Mouse (Mus musculus): ENCODE measurements around the gene Zfp280b. TPM values are rescaled to one million over a fixed set of nuclear protein-coding genes. Genes with fewer than 3 reads are reported as not detected.
"Not testable (repeated sequence)": the region's sequence is repeated elsewhere in the genome, so short reads cannot be mapped to it uniquely, and the experiment has no call there.

Gene Zfp280b
- 22.9 and 25.1 TPM in 2 replicates for polyA plus RNA-seq (2015; fragmentation: Nextera tagmentation; extraction: Ambion mirVana)

DNA sequence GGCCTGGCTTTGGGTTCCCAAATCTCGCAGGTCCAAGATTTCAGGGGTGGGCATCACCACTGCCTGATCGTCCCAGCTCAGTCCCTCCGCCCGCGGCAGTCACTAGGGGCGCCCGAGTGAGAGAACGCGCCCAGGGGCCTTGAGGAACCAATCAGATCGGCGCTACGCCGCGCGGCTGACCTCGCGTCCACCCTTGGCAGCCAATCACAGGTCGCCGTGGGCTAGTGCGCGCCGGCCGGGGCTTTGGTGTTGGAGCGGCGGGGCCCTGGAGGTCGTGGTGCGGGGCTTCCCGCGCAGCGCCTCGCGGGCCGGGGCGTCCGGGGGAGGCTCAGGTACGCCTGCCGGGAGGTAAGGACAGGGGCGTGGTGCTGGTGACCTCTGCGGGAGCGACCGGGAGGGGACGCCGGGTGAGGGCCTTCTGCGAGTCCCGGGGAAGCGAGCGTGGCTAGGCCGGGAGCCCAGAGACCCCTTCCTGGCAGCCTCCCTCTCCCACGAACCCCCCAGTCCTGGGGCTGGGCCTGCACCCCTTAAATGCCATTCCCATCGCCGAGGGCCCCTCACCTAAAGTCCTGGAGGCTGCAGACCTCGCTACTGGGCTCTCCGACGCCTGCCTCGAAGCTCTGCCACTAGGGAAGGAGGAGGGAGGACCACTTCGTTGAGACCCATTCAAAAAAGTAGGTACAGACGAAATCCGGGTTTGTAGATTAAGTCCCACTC lies at the start of gene Zfp280b:
Gene Zfp280b, plus strand, starts transcription at position 249 of the 717 bp plus-strand sequence.
- Histone ChIP-seq H3K9me3 (ENCODE audit: low read length) (no peaks in the 10 kb centered on the region), H3K9ac (replicated peaks; ENCODE audit: low read length) (peak within 1 kb of the TSS; percentile 81), H3K4me2 (replicated peaks; ENCODE audit: low read depth, low read length) (peak within 1 kb of the TSS; percentile 72), H3K27me3 (ENCODE audit: insufficient read depth, low read length) (no peaks in the 10 kb centered on the region), H3K4me1 (ENCODE audit: insufficient read depth, low read length) (peaks cover 17% of the 10 kb centered on the region; the same call in 1 of the 2 replicates), H3K4me3 (ENCODE audit: low read length) (peak within 1 kb of the TSS; percentile 62), H3K36me3 (ENCODE audit: insufficient read depth, low read length) (peaks cover 22% of the 10 kb centered on the region), H3K27ac (ENCODE audit: low read length) (peak within 1 kb of the TSS; percentile 78)
- WGBS: under 1% methylated on average over 57 of the region's 58 CpGs
- peak; percentile 98 for ATAC-seq (ENCODE audit: low FRiP score, low TSS enrichment)

DNA sequence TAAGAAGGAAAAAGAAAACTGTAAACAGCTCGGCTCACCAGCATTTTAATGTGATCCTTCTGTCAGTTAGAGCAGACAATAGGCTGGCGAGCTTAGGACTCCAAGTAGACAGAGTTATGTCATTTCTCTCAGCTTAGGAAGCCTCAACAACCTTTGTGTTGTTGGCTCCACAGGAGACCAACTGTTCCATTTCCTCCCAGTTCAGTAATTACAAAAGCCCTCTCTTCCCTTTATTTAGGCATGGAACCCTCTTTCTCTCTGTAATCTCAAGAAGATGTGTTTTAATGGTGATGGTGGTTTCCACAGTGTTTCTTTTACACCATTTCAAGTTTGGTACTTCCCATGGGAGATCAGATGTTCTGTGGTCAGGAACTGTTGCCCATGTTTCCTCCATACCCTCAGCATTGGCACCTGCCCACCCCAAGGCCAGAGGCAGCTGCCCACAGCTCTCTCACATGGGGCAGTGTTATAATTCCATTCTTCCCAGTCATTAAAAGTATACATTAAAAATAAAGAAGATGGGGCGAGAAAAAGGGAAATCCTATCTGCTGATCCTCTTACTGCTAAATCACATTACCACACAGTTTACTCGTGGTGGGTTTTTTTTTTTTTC lies 41.9 kb upstream of the Zfp280b start:
- Histone ChIP-seq H3K36me3 (ENCODE audit: insufficient read depth, low read length) (no peaks in the 10 kb centered on the region), H3K4me2 (replicated peaks; ENCODE audit: low read depth, low read length) (no peak overlapping the region), H3K27ac (ENCODE audit: low read length) (no peak overlapping the region), H3K9me3 (ENCODE audit: low read length) (no peaks in the 10 kb centered on the region), H3K4me3 (ENCODE audit: low read length) (no peak overlapping the region), H3K27me3 (ENCODE audit: insufficient read depth, low read length) (no peaks in the 10 kb centered on the region), H3K4me1 (ENCODE audit: insufficient read depth, low read length) (no peaks in the 10 kb centered on the region), H3K9ac (replicated peaks; ENCODE audit: low read length) (no peak overlapping the region)
- no peak for ATAC-seq (ENCODE audit: low FRiP score, low TSS enrichment)
- WGBS: 70% methylated on average over 4 of the region's 4 CpGs

DNA sequence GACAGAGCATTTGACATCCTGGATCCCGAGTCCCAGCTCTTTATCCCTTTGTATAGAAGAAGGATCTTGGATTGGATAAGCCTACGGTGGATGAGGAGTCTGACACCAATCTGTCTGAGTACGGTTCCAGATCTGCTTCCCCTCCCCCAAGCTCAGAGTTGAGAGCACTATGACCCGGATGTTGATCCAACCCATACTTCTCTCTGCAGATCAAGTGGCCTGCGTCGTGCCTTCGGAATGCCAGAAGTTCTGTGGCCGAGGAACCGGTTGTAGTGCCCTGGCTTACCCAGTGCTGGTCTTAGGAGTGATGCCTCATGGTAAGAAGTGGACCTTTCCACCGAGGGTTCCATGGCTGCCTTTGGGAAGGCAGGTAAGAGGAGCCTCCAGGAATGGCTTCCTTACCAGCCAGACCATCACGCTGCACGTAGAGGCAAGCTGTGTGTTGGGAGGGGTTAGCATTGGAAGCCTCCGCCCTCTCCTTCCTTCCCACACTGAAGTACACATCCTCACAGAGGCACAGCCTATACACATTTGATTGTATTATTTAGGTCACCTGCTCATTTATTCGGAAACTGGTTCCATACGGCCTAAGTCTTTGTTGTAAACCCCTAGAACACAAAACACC lies 38.7 kb upstream of the Zfp280b start:
- Histone ChIP-seq H3K4me3 (ENCODE audit: low read length) (no peak overlapping the region), H3K27ac (ENCODE audit: low read length) (no peak overlapping the region), H3K9ac (replicated peaks; ENCODE audit: low read length) (no peak overlapping the region), H3K9me3 (ENCODE audit: low read length) (no peaks in the 10 kb centered on the region), H3K4me1 (ENCODE audit: insufficient read depth, low read length) (no peaks in the 10 kb centered on the region), H3K36me3 (ENCODE audit: insufficient read depth, low read length) (no peaks in the 10 kb centered on the region), H3K27me3 (ENCODE audit: insufficient read depth, low read length) (no peaks in the 10 kb centered on the region), H3K4me2 (replicated peaks; ENCODE audit: low read depth, low read length) (no peak overlapping the region)
- 84% methylated on average over 15 of the region's 15 CpGs for WGBS
- no peak for ATAC-seq (ENCODE audit: low FRiP score, low TSS enrichment)

DNA sequence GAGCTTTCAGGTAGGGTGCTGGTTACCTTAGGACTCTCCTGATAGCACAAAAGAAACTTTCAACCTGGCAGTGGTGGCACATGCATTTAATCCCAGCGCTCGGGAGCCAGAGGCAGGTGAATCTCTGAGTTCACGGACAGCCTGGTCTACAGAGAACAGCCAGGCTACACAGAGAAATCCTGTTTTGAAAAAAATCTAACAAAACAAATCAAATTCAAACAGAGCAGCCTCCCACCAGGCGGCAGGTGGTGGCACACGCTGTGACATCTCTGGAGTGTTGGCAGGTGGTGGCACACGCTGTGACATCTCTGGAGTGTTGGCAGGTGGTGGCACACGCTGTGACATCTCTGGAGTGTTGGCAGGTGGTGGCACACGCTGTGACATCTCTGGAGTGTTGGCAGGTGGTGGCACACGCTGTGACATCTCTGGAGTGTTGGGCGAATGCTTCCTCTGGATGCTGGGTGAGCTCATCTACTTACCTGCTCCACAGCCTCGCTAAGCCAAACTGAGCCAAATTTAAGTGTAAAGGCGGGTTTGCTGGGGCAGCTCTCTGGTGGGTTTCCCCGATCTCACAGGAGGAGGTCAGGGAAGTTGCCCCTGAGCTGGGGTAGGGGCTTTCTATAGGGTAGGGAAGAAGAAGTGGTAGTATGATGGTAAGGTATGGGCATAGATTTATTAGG lies 37.8 kb upstream of the Zfp280b start:
- H3K4me1 ChIP-seq (ENCODE audit: insufficient read depth, low read length); H3K36me3 ChIP-seq (ENCODE audit: insufficient read depth, low read length); H3K4me3 ChIP-seq (ENCODE audit: low read length); H3K9ac ChIP-seq (replicated peaks; ENCODE audit: low read length); H3K27me3 ChIP-seq (ENCODE audit: insufficient read depth, low read length); H3K4me2 ChIP-seq (replicated peaks; ENCODE audit: low read depth, low read length); H3K27ac ChIP-seq (ENCODE audit: low read length); H3K9me3 ChIP-seq (ENCODE audit: low read length); ATAC-seq (ENCODE audit: low FRiP score, low TSS enrichment): not testable (repeated sequence)
- 81% methylated on average over 12 of the region's 13 CpGs for WGBS

DNA sequence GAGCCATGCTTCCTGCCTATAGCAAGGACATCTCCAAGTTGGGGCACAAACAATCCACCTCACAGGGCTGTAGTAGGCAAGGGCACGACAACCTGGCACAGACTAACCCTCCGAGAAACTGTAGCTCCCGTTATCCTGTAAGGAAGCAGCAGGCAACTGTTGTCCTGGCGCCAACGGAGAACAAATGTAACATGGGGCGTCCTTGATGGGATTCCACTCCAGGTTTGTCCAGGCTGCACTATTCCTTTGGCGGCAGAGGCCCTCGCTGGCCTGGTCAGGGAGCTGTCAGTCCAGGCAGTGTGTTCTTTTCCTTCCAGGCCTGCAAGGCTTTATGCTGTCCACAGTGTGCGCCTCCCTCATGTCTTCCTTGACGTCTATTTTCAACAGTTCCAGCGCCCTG lies 37.0 kb upstream of the Zfp280b start:
- H3K9ac ChIP-seq (replicated peaks; ENCODE audit: low read length): no peak overlapping the region
- H3K36me3 ChIP-seq (ENCODE audit: insufficient read depth, low read length): no peaks in the 10 kb centered on the region
- no peak overlapping the region for H3K27ac ChIP-seq (ENCODE audit: low read length)
- no peaks in the 10 kb centered on the region for H3K27me3 ChIP-seq (ENCODE audit: insufficient read depth, low read length)
- no peak for ATAC-seq (ENCODE audit: low FRiP score, low TSS enrichment)
- WGBS: 88% methylated on average over 11 of the region's 11 CpGs
- H3K4me2 ChIP-seq (replicated peaks; ENCODE audit: low read depth, low read length): no peak overlapping the region
- no peak overlapping the region for H3K4me3 ChIP-seq (ENCODE audit: low read length)
- no peaks in the 10 kb centered on the region for H3K4me1 ChIP-seq (ENCODE audit: insufficient read depth, low read length)
- H3K9me3 ChIP-seq (ENCODE audit: low read length): no peaks in the 10 kb centered on the region

DNA sequence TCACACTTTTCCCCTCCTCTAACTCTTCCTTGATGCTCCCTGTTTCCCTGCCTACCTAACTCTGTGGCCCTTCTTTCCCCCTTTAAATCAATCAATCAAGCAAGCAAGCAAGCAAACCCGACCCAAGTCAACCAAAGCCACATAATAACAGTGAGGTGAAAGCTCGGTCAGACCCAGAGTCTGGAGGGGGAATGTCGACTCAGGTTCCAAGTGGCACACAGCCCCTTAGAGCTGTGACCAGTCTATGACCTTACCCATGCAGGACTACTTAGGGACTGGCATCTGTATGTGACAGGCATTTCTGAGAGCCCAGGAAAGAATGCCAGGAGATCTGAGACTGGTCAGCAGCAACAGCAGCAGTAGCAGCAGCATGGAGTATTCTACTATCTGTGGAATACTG lies 36.1 kb upstream of the Zfp280b start:
- Histone ChIP-seq H3K4me2 (replicated peaks; ENCODE audit: low read depth, low read length) (no peak overlapping the region), H3K36me3 (ENCODE audit: insufficient read depth, low read length) (no peaks in the 10 kb centered on the region), H3K9me3 (ENCODE audit: low read length) (no peaks in the 10 kb centered on the region), H3K4me3 (ENCODE audit: low read length) (no peak overlapping the region), H3K4me1 (ENCODE audit: insufficient read depth, low read length) (0 out of 2 replicates have a peak, but pooled peaks cover 2% of the 10 kb centered on the region), H3K27ac (ENCODE audit: low read length) (no peak overlapping the region), H3K27me3 (ENCODE audit: insufficient read depth, low read length) (no peaks in the 10 kb centered on the region), H3K9ac (replicated peaks; ENCODE audit: low read length) (no peak overlapping the region)
- no peak for ATAC-seq (ENCODE audit: low FRiP score, low TSS enrichment)
- WGBS: 25% methylated on average over 3 of the region's 3 CpGs

DNA sequence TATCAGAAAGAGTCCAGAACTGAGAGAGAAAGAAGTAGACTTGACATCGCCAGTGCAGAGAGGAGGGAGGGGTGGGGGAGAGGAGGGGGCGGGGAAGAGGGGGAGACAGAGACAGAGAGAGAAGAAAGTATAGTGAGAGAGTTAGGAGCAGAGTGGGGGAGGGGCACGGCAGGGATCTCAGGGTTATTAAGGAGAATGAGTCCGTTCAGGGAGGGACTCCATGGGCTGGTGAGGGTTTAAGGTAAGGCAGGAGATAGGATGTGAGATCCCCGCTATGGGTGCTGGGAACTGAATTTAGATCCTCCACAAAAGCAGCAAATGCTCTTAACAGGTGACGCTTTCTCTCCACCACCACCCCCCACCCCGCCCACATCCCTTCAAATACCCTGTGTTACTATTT lies 31.3 kb upstream of the Zfp280b start:
- H3K4me2 ChIP-seq (replicated peaks; ENCODE audit: low read depth, low read length): peak overlapping the region; percentile 4; the same call in 1 of the 2 replicates
- H3K27me3 ChIP-seq (ENCODE audit: insufficient read depth, low read length): no peaks in the 10 kb centered on the region
- no peak for ATAC-seq (ENCODE audit: low FRiP score, low TSS enrichment)

DNA sequence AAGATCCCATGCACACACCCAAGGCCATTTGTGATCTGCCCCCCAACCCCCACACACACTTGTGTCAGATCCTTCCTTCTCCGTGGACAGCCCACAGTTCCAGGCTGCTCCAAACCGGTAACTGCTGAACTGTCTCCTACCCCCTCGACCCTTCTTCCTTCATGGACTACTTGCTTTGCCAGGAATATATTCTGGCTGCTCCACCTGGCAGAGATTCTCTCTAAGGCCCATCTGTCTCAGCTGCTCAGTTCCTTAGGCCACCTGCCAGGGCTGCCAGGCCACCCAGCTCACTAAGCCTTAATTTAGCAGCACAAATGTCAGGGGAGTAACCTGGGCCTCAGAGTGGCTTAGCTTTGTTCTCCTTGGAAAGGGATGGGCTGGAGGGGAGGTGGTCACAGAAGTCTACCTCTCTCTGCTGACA lies 30.3 kb upstream of the Zfp280b start:
- no peak for ATAC-seq (ENCODE audit: low FRiP score, low TSS enrichment)
- 12% methylated on average over 3 of the region's 3 CpGs for WGBS
- H3K9ac ChIP-seq (replicated peaks; ENCODE audit: low read length): no peak overlapping the region
- peaks cover 11% of the 10 kb centered on the region; the same call in 1 of the 2 replicates for H3K4me1 ChIP-seq (ENCODE audit: insufficient read depth, low read length)
- no peak overlapping the region for H3K4me3 ChIP-seq (ENCODE audit: low read length)
- H3K36me3 ChIP-seq (ENCODE audit: insufficient read depth, low read length): no peaks in the 10 kb centered on the region
- no peak overlapping the region for H3K27ac ChIP-seq (ENCODE audit: low read length)
- no peaks in the 10 kb centered on the region for H3K27me3 ChIP-seq (ENCODE audit: insufficient read depth, low read length)
- no peak overlapping the region for H3K4me2 ChIP-seq (replicated peaks; ENCODE audit: low read depth, low read length)
- no peaks in the 10 kb centered on the region for H3K9me3 ChIP-seq (ENCODE audit: low read length)

More for the DNA sequence above, 31.3 kb upstream of the Zfp280b start:
- peaks cover 11% of the 10 kb centered on the region; the same call in 1 of the 2 replicates for H3K4me1 ChIP-seq (ENCODE audit: insufficient read depth, low read length)
- H3K9ac ChIP-seq (replicated peaks; ENCODE audit: low read length): no peak overlapping the region
- H3K9me3 ChIP-seq (ENCODE audit: low read length): no peaks in the 10 kb centered on the region
- no peaks in the 10 kb centered on the region for H3K36me3 ChIP-seq (ENCODE audit: insufficient read depth, low read length)
- 21% methylated on average over 6 of the region's 7 CpGs for WGBS
- no peak overlapping the region for H3K4me3 ChIP-seq (ENCODE audit: low read length)
- no peak overlapping the region for H3K27ac ChIP-seq (ENCODE audit: low read length)

DNA sequence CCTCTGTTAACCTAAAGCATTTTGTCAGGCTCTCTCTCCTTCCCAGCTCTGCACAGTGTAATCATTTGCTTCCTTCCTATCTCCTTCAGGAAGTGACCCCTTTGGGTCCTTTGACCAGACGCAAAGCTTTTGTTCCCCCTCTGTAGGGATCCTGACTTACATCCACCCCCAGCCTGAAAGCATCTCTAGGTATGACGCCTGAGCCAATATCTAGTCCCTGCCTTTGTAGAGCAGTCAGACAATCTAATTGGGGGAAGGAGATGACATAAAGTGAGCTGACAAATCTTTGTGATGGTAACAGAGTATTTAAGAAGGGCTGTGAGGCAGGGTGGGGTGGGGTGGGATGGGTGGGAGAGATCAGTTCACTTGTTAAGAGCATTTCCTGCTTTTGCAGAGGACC lies 29.8 kb upstream of the Zfp280b start:
- 63% methylated on average over 2 of the region's 2 CpGs for WGBS
- H3K9me3 ChIP-seq (ENCODE audit: low read length): no peaks in the 10 kb centered on the region
- no peaks in the 10 kb centered on the region for H3K36me3 ChIP-seq (ENCODE audit: insufficient read depth, low read length)
- no peak overlapping the region for H3K27ac ChIP-seq (ENCODE audit: low read length)
- no peak overlapping the region for H3K4me2 ChIP-seq (replicated peaks; ENCODE audit: low read depth, low read length)
- peaks cover 11% of the 10 kb centered on the region; the same call in 1 of the 2 replicates for H3K4me1 ChIP-seq (ENCODE audit: insufficient read depth, low read length)
- no peak overlapping the region for H3K9ac ChIP-seq (replicated peaks; ENCODE audit: low read length)
- ATAC-seq (ENCODE audit: low FRiP score, low TSS enrichment): no peak
- no peak overlapping the region for H3K4me3 ChIP-seq (ENCODE audit: low read length)
- no peaks in the 10 kb centered on the region for H3K27me3 ChIP-seq (ENCODE audit: insufficient read depth, low read length)
